Mouse (Mus musculus): Measurements from ENCODE around the gene Vmn1r228. TPM values are rescaled to one million over a fixed set of nuclear protein-coding genes. Genes with fewer than 3 reads are reported as not detected.

Vmn1r228 gene
- not detected in 2 replicates for polyA plus RNA-seq (2015; fragmentation: Nextera tagmentation; extraction: Ambion mirVana)

- no peak for DNase-seq (ENCODE audit: low spot score)
Measured at GRCm38 (mm10) chr17:20786057-20786456, at the start of gene Vmn1r228. TSS of gene Vmn1r228 (minus strand) at chr17:20786157.

- no peak for DNase-seq (ENCODE audit: low spot score)
Measured at GRCm38 (mm10) chr17:20811255-20811654, 25.3 kb upstream of the Vmn1r228 start, which contains the start of gene Vmn1r229. TSS of gene Vmn1r229 (plus strand) at chr17:20811555.

GRCm38 (mm10) chr17:20729543-20729942 lies 56.4 kb downstream of the Vmn1r228 start, which contains the start of gene Vmn1r227:
TSS of gene Vmn1r227 (plus strand) at chr17:20729843.
- no peak for DNase-seq (ENCODE audit: low spot score)

Other genes with a start within 250 kb of the Vmn1r228 start
- gene Vmn2r109, start 221.4 kb downstream of the Vmn1r228 start, polyA plus RNA-seq (2015; fragmentation: Nextera tagmentation; extraction: Ambion mirVana), result not detected in 2 replicates
- gene Vmn2r110, start 189.7 kb downstream of the Vmn1r228 start, polyA plus RNA-seq (2015; fragmentation: Nextera tagmentation; extraction: Ambion mirVana), result 0.03 and 0.04 TPM in 2 replicates
- not detected in 2 replicates for gene Fpr-rs3, start 161.3 kb downstream of the Vmn1r228 start, polyA plus RNA-seq (2015; fragmentation: Nextera tagmentation; extraction: Ambion mirVana)
- not detected in 2 replicates for gene Vmn1r226, start 103.3 kb downstream of the Vmn1r228 start, polyA plus RNA-seq (2015; fragmentation: Nextera tagmentation; extraction: Ambion mirVana)
- gene Vmn1r227, start 56.3 kb downstream of the Vmn1r228 start, polyA plus RNA-seq (2015; fragmentation: Nextera tagmentation; extraction: Ambion mirVana), result not detected in 2 replicates
- gene Vmn1r229, start 25.4 kb upstream of the Vmn1r228 start, polyA plus RNA-seq (2015; fragmentation: Nextera tagmentation; extraction: Ambion mirVana), result not detected in 2 replicates
- gene Vmn1r230, start 54.3 kb upstream of the Vmn1r228 start, polyA plus RNA-seq (2015; fragmentation: Nextera tagmentation; extraction: Ambion mirVana), result not detected in 2 replicates
- not detected in 2 replicates for gene Vmn1r231, start 118.9 kb upstream of the Vmn1r228 start, polyA plus RNA-seq (2015; fragmentation: Nextera tagmentation; extraction: Ambion mirVana)
- gene Vmn1r232, start 133.6 kb upstream of the Vmn1r228 start, polyA plus RNA-seq (2015; fragmentation: Nextera tagmentation; extraction: Ambion mirVana), result not detected in 2 replicates
- gene Ppp2r1a, start 159.2 kb upstream of the Vmn1r228 start, polyA plus RNA-seq (2015; fragmentation: Nextera tagmentation; extraction: Ambion mirVana), result 224 and 228 TPM in 2 replicates
- gene Vmn1r233, start 210.3 kb upstream of the Vmn1r228 start, polyA plus RNA-seq (2015; fragmentation: Nextera tagmentation; extraction: Ambion mirVana), result not detected in 2 replicates
- gene Zfp160, start 222.7 kb upstream of the Vmn1r228 start, polyA plus RNA-seq (2015; fragmentation: Nextera tagmentation; extraction: Ambion mirVana), result 13.0 and 14.1 TPM in 2 replicates